Comparison of ENCODE assay signal across 9 mouse cellular contexts in genomic region chr3:123334947-123335346, GRCm38 (mm10). TPM values are rescaled to one million over a fixed set of nuclear protein-coding genes. Genes with fewer than 3 reads are reported as not detected.
A peak's percentile ranks its signal among the peaks of the same experiment; 100 is the strongest.
DNase-seq lines count a peak whose midpoint lies in the region; ATAC-seq and TF ChIP-seq lines count a peak whose summit lies in the region.
"Had no signal": no experiment of that assay in that cellular context is flagged by ENCODE, and none has a peak within 500 bp of the region (broad histone marks: within the 10 kb centered on the region; RNA-seq: fewer than 3 reads in every experiment).

No protein-coding gene starts in this region.

- no peaks in the 10 kb centered on the region for H3K36me3 ChIP-seq in hindbrain, postnatal 0 days (ENCODE audit: insufficient read depth, low read length)
- H3K36me3 ChIP-seq in hindbrain, embryonic 16.5 days (ENCODE audit: control insufficient read depth, insufficient read depth, low read length): no peaks in the 10 kb centered on the region
- H3K36me3 ChIP-seq in CH12.LX (replicated peaks in 1 of 2; ENCODE audit: control insufficient read depth in 1 of 2, insufficient read depth in 1 of 2, low read length in 1 of 2): peaks cover 7 to 26% of the 10 kb centered on the region in 2 experiments
- H3K36me3 ChIP-seq in macrophage (ENCODE audit: inconsistent target): no peaks in the 10 kb centered on the region; the same call in 1 of the 2 replicates
- H3K36me3 ChIP-seq in midbrain, embryonic 16.5 days (ENCODE audit: control insufficient read depth, insufficient read depth, low read length): no peaks in the 10 kb centered on the region
- no peaks in the 10 kb centered on the region for H3K36me3 ChIP-seq in thymus, adult 2 months (ENCODE audit: control insufficient read depth, insufficient read depth, low read length)

- H3K79me2 ChIP-seq in CH12.LX (replicated peaks; ENCODE audit: control insufficient read depth, extremely low read depth, insufficient read depth, poor library complexity, severe bottlenecking) (peaks cover 6% of the 10 kb centered on the region; the same call in 1 of the 2 replicates), macrophage (ENCODE audit: inconsistent target) (no peaks in the 10 kb centered on the region)

- H3K9me3 ChIP-seq in hindbrain, postnatal 0 days (ENCODE audit: low read length): no peaks in the 10 kb centered on the region
- no peaks in the 10 kb centered on the region for H3K9me3 ChIP-seq in hindbrain, embryonic 16.5 days (ENCODE audit: control insufficient read depth, low read length)
- no peaks in the 10 kb centered on the region for H3K9me3 ChIP-seq in CH12.LX (replicated peaks; ENCODE audit: low read length)
- H3K9me3 ChIP-seq in midbrain, embryonic 16.5 days (replicated peaks; ENCODE audit: control insufficient read depth, low read length, poor library complexity, severe bottlenecking): no peaks in the 10 kb centered on the region

- 59% methylated on average over 7 of the region's 7 CpGs for WGBS in hindbrain, postnatal 0 days
- WGBS in hindbrain, embryonic 16.5 days: 68% methylated on average over 7 of the region's 7 CpGs
- WGBS in macrophage (ENCODE audit: missing documents): 47% methylated on average over 7 of the region's 7 CpGs
- WGBS in midbrain, embryonic 16.5 days: 81% methylated on average over 7 of the region's 7 CpGs
- 54% methylated on average over 7 of the region's 7 CpGs for whole genome bisulfite sequencing in thymus, adult 2 months

- H3K27ac ChIP-seq in hindbrain, postnatal 0 days: no peak overlapping the region; the same call in 1 of the 2 replicates
- no peak overlapping the region for H3K27ac ChIP-seq in hindbrain, embryonic 16.5 days (ENCODE audit: low read depth, low read length)
- no peak overlapping the region for H3K27ac ChIP-seq in CH12.LX (ENCODE audit: insufficient read depth, low read depth)
- 0 out of 2 replicates have a peak overlapping the region, but pooled peaks have one; percentile 10 for H3K27ac ChIP-seq in macrophage
- H3K27ac ChIP-seq in midbrain, embryonic 16.5 days (ENCODE audit: low read length): no peak overlapping the region
- no peak overlapping the region for H3K27ac ChIP-seq in thymus, adult 2 months (ENCODE audit: control insufficient read depth, insufficient read depth, low read length)

- H3K4me3 ChIP-seq in hindbrain, postnatal 0 days (ENCODE audit: low read length): no peak overlapping the region
- H3K4me3 ChIP-seq in hindbrain, embryonic 16.5 days (ENCODE audit: low read length): no peak overlapping the region
- no peak overlapping the region for H3K4me3 ChIP-seq in CH12.LX (replicated peaks in 1 of 3; ENCODE audit: low read depth in 2 of 3, low read length in 2 of 3, poor library complexity in 1 of 3)
- no peak overlapping the region for H3K4me3 ChIP-seq in macrophage (ENCODE audit: inconsistent target)
- no peak overlapping the region for H3K4me3 ChIP-seq in midbrain, embryonic 16.5 days (ENCODE audit: low read depth, low read length)
- H3K4me3 ChIP-seq in thymus, adult 2 months (ENCODE audit: control insufficient read depth, insufficient read depth, low read length): no peak overlapping the region

- no peak for TF ChIP-seq POLR2A in CH12.LX (IDR thresholded peaks at IDR 0.05; ENCODE audit: low read depth, low read length)
- no peak for TF ChIP-seq POLR2A in thymus, adult 2 months (IDR thresholded peaks at IDR 0.05; ENCODE audit: control insufficient read depth, extremely low read depth, insufficient read depth, low read length, poor library complexity)

- TF ChIP-seq RAD21 in CH12.LX (IDR thresholded peaks at IDR 0.05; ENCODE audit: low read depth, low read length): no peak

- 0 out of 2 replicates have a peak overlapping the region, but pooled peaks have one; percentile 5 for H3K4me2 ChIP-seq in hindbrain, postnatal 0 days (ENCODE audit: low read depth, low read length)
- H3K4me2 ChIP-seq in hindbrain, embryonic 16.5 days (ENCODE audit: low read length): no peak overlapping the region
- no peak overlapping the region for H3K4me2 ChIP-seq in CH12.LX (ENCODE audit: insufficient read depth, low read depth, poor library complexity, severe bottlenecking)
- H3K4me2 ChIP-seq in midbrain, embryonic 16.5 days (ENCODE audit: low read length): no peak overlapping the region

- no peak overlapping the region for H3K9ac ChIP-seq in hindbrain, postnatal 0 days (replicated peaks; ENCODE audit: low read length)
- no peak overlapping the region for H3K9ac ChIP-seq in hindbrain, embryonic 16.5 days (ENCODE audit: low read depth, low read length)
- no peak overlapping the region for H3K9ac ChIP-seq in CH12.LX (ENCODE audit: insufficient read depth, low read depth)
- H3K9ac ChIP-seq in midbrain, embryonic 16.5 days (ENCODE audit: low read depth, low read length): no peak overlapping the region

- in situ Hi-C loops in CH12.LX (cut with MboI; ENCODE audit: low pct_ligation_motif_present, low pct_unique_long_range_greater_than_20kb, low sequenced_read_pairs): no loop called here

- H3K27me3 ChIP-seq in hindbrain, postnatal 0 days (ENCODE audit: insufficient read depth, low read length): no peaks in the 10 kb centered on the region
- H3K27me3 ChIP-seq in hindbrain, embryonic 16.5 days (replicated peaks; ENCODE audit: control insufficient read depth, insufficient read depth, low read length): no peaks in the 10 kb centered on the region
- no peaks in the 10 kb centered on the region for H3K27me3 ChIP-seq in CH12.LX (replicated peaks)
- no peaks in the 10 kb centered on the region for H3K27me3 ChIP-seq in midbrain, embryonic 16.5 days (ENCODE audit: control insufficient read depth, insufficient read depth, low read depth, low read length)
- no peaks in the 10 kb centered on the region for H3K27me3 ChIP-seq in thymus, adult 2 months (ENCODE audit: control insufficient read depth, insufficient read depth, low read length)

- peak; percentile 14 for DNase-seq in hindbrain, postnatal 0 days (ENCODE audit: low spot score)
- DNase-seq in CH12.LX (ENCODE audit: extremely low read depth): no peak
- DNase-seq in thymus, adult 2 months: no peak
- DNase-seq in B cell, adult 2 months: no peak
- DNase-seq: gastrocnemius, postnatal 14 days had no signal

- no peak for ATAC-seq in hindbrain, postnatal 0 days
- ATAC-seq in hindbrain, embryonic 16.5 days: no peak
- peak; percentile 43 for ATAC-seq in common myeloid progenitor, adult 5-6 weeks (replicated peaks; ENCODE audit: low read depth, poor library complexity, severe bottlenecking)
- no peak for ATAC-seq in midbrain, embryonic 16.5 days

- TF ChIP-seq EP300 in CH12.LX (IDR thresholded peaks at IDR 0.05; ENCODE audit: low read length): no peak

- dilution Hi-C loops in CH12.LX (cut with MboI; ENCODE audit: extremely low pct_ligation_motif_present, extremely low pct_unique_long_range_greater_than_20kb, low sequenced_read_pairs): no loop called here

- no peaks in the 10 kb centered on the region for H3K4me1 ChIP-seq in hindbrain, postnatal 0 days (ENCODE audit: insufficient read depth, low read length)
- peaks cover 3% of the 10 kb centered on the region; the same call in 1 of the 2 replicates for H3K4me1 ChIP-seq in hindbrain, embryonic 16.5 days (ENCODE audit: control insufficient read depth, insufficient read depth, low read depth, low read length)
- peaks cover 22 to 61% of the 10 kb centered on the region in 2 experiments for H3K4me1 ChIP-seq in CH12.LX (ENCODE audit: control insufficient read depth in 1 of 2, insufficient read depth in 2 of 2)
- H3K4me1 ChIP-seq in midbrain, embryonic 16.5 days (ENCODE audit: control insufficient read depth, insufficient read depth, low read length): no peaks in the 10 kb centered on the region
- peaks cover 2% of the 10 kb centered on the region; the same call in 1 of the 2 replicates for H3K4me1 ChIP-seq in thymus, adult 2 months (replicated peaks; ENCODE audit: control insufficient read depth, insufficient read depth, low read length)

- TF ChIP-seq CTCF in hindbrain, postnatal 0 days (IDR thresholded peaks at IDR 0.05; ENCODE audit: low read depth): no peak
- no peak for TF ChIP-seq CTCF in CH12.LX (conservative IDR thresholded peaks at IDR 0.05 in 1 of 2, IDR thresholded peaks at IDR 0.05 in 1 of 2; ENCODE audit: low read depth in 2 of 2, low read length in 2 of 2)
- no peak for TF ChIP-seq CTCF in thymus, adult 2 months (IDR thresholded peaks at IDR 0.05; ENCODE audit: borderline replicate concordance, control insufficient read depth, extremely low read depth, insufficient read depth, low read length, poor library complexity)

TF ChIP-seq in CH12.LX, 34 proteins besides CTCF, POLR2A, EP300 and RAD21:
- TF ChIP-seq ELF1 (IDR thresholded peaks at IDR 0.05; ENCODE audit: low read depth, low read length) (0 out of 2 replicates have a peak, but pooled peaks have one; percentile 16), PAX5 (IDR thresholded peaks at IDR 0.05; ENCODE audit: low read length) (no peak)

RNA-seq across cellular contexts. Expression of gene Mettl14, which starts 51.0 kb away (rescaled TPM):
- total RNA-seq in hindbrain, postnatal 0 days (2014; rRNA removed): 4.7 and 6.3 TPM in 2 replicates
- 15.6 and 19.5 TPM in 2 replicates for polyA plus RNA-seq in hindbrain, postnatal 0 days (2015; fragmentation: Nextera tagmentation; extraction: Ambion mirVana)
- 21.8 and 22.3 TPM in 2 replicates for polyA plus RNA-seq in hindbrain, embryonic 16.5 days (2015; fragmentation: Nextera tagmentation; extraction: Ambion mirVana)
- total RNA-seq in CH12.LX (2012; rRNA removed): 5.7 and 6.0 TPM in 2 replicates
- total RNA-seq in CH12.LX (2014; rRNA removed): 8.1 and 8.7 TPM in 2 replicates
- polyA plus RNA-seq in CH12.LX (2012; ENCODE audit: insufficient read length, low read depth): 12.8 and 13.3 TPM in 2 replicates
- total RNA-seq in common myeloid progenitor, adult 5-6 weeks (2017): 37.4 and 47.7 TPM in 2 replicates
- 10 to 100 TPM in 14 of 26 experiments, 1 to 10 TPM in 12; 3.8 to 15.8 (median 10.3) TPM for total RNA-seq in macrophage (2018; cell fraction: chromatin; rRNA removed)
- 10 to 100 TPM in 13 of 26 experiments, 1 to 10 TPM in 13; 6.5 to 12.1 (median 10.0) TPM for total RNA-seq in macrophage (2018; cell fraction: cytosol; rRNA removed)
- 10 to 100 TPM in 16 of 26 experiments, 1 to 10 TPM in 10; 5.5 to 19.8 (median 10.6) TPM for total RNA-seq in macrophage (2018; cell fraction: nucleus; rRNA removed)
- 8.6 to 21.7 TPM (median 12.0 TPM) in 3 replicates for polyA plus RNA-seq in macrophage (2018)
- 24.1 and 25.5 TPM in 2 replicates for polyA plus RNA-seq in midbrain, embryonic 16.5 days (2015; fragmentation: Nextera tagmentation; extraction: Ambion mirVana)
- polyA plus RNA-seq in thymus, adult 2 months (2012; rRNA removed): 8.5 and 8.8 TPM in 2 replicates
